Mouse (Mus musculus) G1E (cell line): ENCODE measurements at regions not wholly inside any gene's neighbourhood (a gene's known extent, or its start where the extent isn't known, plus 50 kb on each side); places are given as distances from the start of the nearest gene placed in this dataset.

Experiments used
- CTCF ChIP-seq: IDR thresholded peaks from 2 replicates; pipeline ENCODE4 v1.5.1; 2012; ENCODE audit warnings: low read depth, low read length, inconsistent platforms, mixed read lengths
- GATA1 ChIP-seq: IDR thresholded peaks from 2 replicates; pipeline ENCODE4 v1.6.1; 2012; ENCODE audit warnings: borderline replicate concordance, low read length, inconsistent platforms, mixed read lengths

DNA sequence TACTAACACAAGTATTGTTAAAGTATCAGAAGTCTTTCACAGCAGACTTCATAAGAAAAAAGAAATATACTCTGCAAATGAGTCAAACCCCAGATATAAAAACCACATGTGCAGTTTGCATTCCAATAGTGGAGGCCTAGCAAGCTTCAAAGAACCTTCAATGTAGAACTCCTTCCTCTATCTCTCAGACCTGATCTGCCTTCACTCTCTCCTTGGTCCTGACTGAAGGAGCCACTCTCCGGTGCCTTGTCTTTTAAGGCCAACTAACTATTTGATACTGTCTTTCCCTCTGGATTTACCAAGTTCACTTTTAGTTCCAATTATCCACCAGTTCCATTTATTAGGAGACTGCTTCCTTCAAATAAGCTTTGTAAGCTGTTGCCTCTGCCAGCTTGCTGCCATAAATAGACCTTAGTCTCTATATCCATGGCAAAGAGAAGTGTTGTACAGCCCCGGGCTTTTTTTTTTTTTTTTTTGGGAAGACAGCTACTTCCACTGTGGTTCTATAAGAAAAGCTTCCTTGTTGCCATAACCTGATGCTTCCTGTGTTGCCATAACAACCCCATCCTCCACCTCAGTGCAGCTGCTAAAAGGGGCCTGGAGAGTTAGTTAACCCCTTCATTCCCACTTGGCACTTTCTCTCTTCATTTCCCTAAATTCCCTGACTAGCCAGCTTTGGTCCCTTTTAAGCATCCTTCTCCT, 266.5 kb upstream of the Tbl1xr1 start:
- TF ChIP-seq CTCF (no peak), GATA1 (no peak)
